Mouse (Mus musculus) heart, adult 9 months (tissue): ENCODE data around the gene Rab3c.

Source experiments
- DNase-seq, 2 experiments: peaks; one replicate each; pipeline ENCODE4 v3.0.0; 2022; ENCODE audit warnings: low spot score in 2 of 2

Gene Rab3c

GRCm38 (mm10) chr13:110190039-110190438 is 90.8 kb downstream of the Rab3c start:
- no peak for DNase-seq

GRCm38 (mm10) chr13:110184963-110185685 is 95.7 kb downstream of the Rab3c start:
- DNase-seq = no peak

- DNase-seq = no peak
Measured at GRCm38 (mm10) chr13:110175651-110176050, 105.1 kb downstream of the Rab3c start.

GRCm38 (mm10) chr13:110169669-110170068 is 111.1 kb downstream of the Rab3c start:
- DNase-seq = no peak

GRCm38 (mm10) chr13:110169152-110169551 is 111.6 kb downstream of the Rab3c start:
- no peak for DNase-seq

GRCm38 (mm10) chr13:110168570-110168969 is 112.2 kb downstream of the Rab3c start:
- no peak for DNase-seq

GRCm38 (mm10) chr13:110166622-110167330 is 114.0 kb downstream of the Rab3c start:
- no peak for DNase-seq

- DNase-seq = no peak
Measured at GRCm38 (mm10) chr13:110159980-110160379, 120.8 kb downstream of the Rab3c start.

GRCm38 (mm10) chr13:110158588-110159519 is 121.9 kb downstream of the Rab3c start:
- no peak for DNase-seq

- DNase-seq = no peak
Measured at GRCm38 (mm10) chr13:110145545-110145944, 135.3 kb downstream of the Rab3c start.

GRCm38 (mm10) chr13:110145019-110145418 is 135.8 kb downstream of the Rab3c start:
- DNase-seq = no peak

- DNase-seq = no peak
Measured at GRCm38 (mm10) chr13:110139339-110139738, 141.5 kb downstream of the Rab3c start.

GRCm38 (mm10) chr13:110138644-110139043 is 142.2 kb downstream of the Rab3c start:
- DNase-seq = no peak

- DNase-seq = no peak
Measured at GRCm38 (mm10) chr13:110127613-110128258, 153.1 kb downstream of the Rab3c start.

GRCm38 (mm10) chr13:110122825-110123224 is 158.0 kb downstream of the Rab3c start:
- no peak for DNase-seq

- DNase-seq = no peak
Measured at GRCm38 (mm10) chr13:110116892-110117291, 163.9 kb downstream of the Rab3c start.

- no peak for DNase-seq
Measured at GRCm38 (mm10) chr13:110116316-110116715, 164.5 kb downstream of the Rab3c start.

GRCm38 (mm10) chr13:110114870-110115645 is 165.7 kb downstream of the Rab3c start:
- DNase-seq = no peak

- no peak for DNase-seq
Measured at GRCm38 (mm10) chr13:110113711-110114110, 167.1 kb downstream of the Rab3c start.

- no peak for DNase-seq
Measured at GRCm38 (mm10) chr13:110097424-110098050, 183.3 kb downstream of the Rab3c start.
